ENCODE assay signal across 7 mouse cellular contexts in genomic region chrX:166170800-166171738, GRCm38 (mm10). TPM values are rescaled to one million over a fixed set of nuclear protein-coding genes. Genes with fewer than 3 reads are reported as not detected.
DNase-seq lines count a peak whose midpoint lies in the region; ATAC-seq lines count a peak whose summit lies in the region.

No protein-coding gene starts in this region.

- peak overlapping the region; percentile 87 for H3K27ac ChIP-seq in forebrain, embryonic 12.5 days
- H3K27ac ChIP-seq in liver, embryonic 13.5 days, result peak overlapping the region; percentile 75

- H3K4me3 ChIP-seq in forebrain, embryonic 12.5 days (replicated peaks), result peak overlapping the region; percentile 47
- peak overlapping the region; percentile 70 for H3K4me3 ChIP-seq in liver, embryonic 13.5 days (replicated peaks)

- H3K4me2 ChIP-seq in forebrain, embryonic 12.5 days, result peak overlapping the region; percentile 51
- H3K4me2 ChIP-seq in liver, embryonic 13.5 days, result peak overlapping the region; percentile 72

- H3K36me3 ChIP-seq in forebrain, embryonic 12.5 days (replicated peaks), result no peaks in the 10 kb centered on the region
- H3K36me3 ChIP-seq in liver, embryonic 13.5 days, result no peaks in the 10 kb centered on the region

- no peak for ATAC-seq in forebrain, embryonic 12.5 days (ENCODE audit: low FRiP score)
- ATAC-seq in liver, embryonic 13.5 days (ENCODE audit: low read depth), result no peak

- H3K9ac ChIP-seq in forebrain, embryonic 12.5 days, result peak overlapping the region; percentile 55
- H3K9ac ChIP-seq in liver, embryonic 13.5 days, result peak overlapping the region; percentile 72

- H3K9me3 ChIP-seq in forebrain, embryonic 12.5 days, result no peaks in the 10 kb centered on the region
- no peaks in the 10 kb centered on the region for H3K9me3 ChIP-seq in liver, embryonic 13.5 days (replicated peaks)

- H3K27me3 ChIP-seq in forebrain, embryonic 12.5 days, result peaks cover 5% of the 10 kb centered on the region; the same call in 1 of the 2 replicates
- no peaks in the 10 kb centered on the region for H3K27me3 ChIP-seq in liver, embryonic 13.5 days

- H3K4me1 ChIP-seq in forebrain, embryonic 12.5 days, result peaks cover 14% of the 10 kb centered on the region
- peaks cover 25% of the 10 kb centered on the region for H3K4me1 ChIP-seq in liver, embryonic 13.5 days (replicated peaks)

- peak; percentile 8 for DNase-seq in thymus, postnatal 4 days
- DNase-seq in thymus, postnatal 14 days, result no peak
- DNase-seq in liver, embryonic 13.5 days, result no peak
- DNase-seq in adrenal gland, adult 2 months, result no peak
- DNase-seq in testis, postnatal 10 days (ENCODE audit: low spot score), result no peak
- DNase-seq in left cerebral cortex, adult 18-20 months (ENCODE audit: low spot score in 2 of 2), result no peak

- 24% methylated on average over 9 of the region's 9 CpGs for WGBS in forebrain, embryonic 12.5 days
- 16% methylated on average over 9 of the region's 9 CpGs for WGBS in liver, embryonic 13.5 days (ENCODE audit: insufficient replicate concordance)

RNA-seq across cellular contexts. Expression of gene Gemin8, which starts 0.8 kb away (rescaled TPM):
- 15.1 and 16.7 TPM in 2 replicates for polyA plus RNA-seq in forebrain, embryonic 12.5 days (2016; fragmentation: Nextera tagmentation; extraction: Ambion mirVana)
- 7.5 and 7.9 TPM in 2 replicates for polyA plus RNA-seq in liver, embryonic 13.5 days (2015; fragmentation: Nextera tagmentation; extraction: Ambion mirVana)
- 10 to 100 TPM in 1 of 2 experiments, 1 to 10 TPM in 1; 7.0 to 10.5 TPM for total RNA-seq in adrenal gland, adult 2 months (2021)
- 4.6 and 4.8 TPM in 2 replicates for polyA plus RNA-seq in adrenal gland, adult 2 months (2012; rRNA removed)
- 10 to 100 TPM; 11.5 to 16.3 TPM for total RNA-seq in left cerebral cortex, adult 18-20 months (2021)
